Mouse (Mus musculus): ENCODE measurements around the gene Plcb4. TPM values are rescaled to one million over a fixed set of nuclear protein-coding genes. Genes with fewer than 3 reads are reported as not detected.
A peak's percentile ranks its signal among the peaks of the same experiment; 100 is the strongest.

The Plcb4 gene
- total RNA-seq, 1 experiment, result 24.0 TPM

DNA sequence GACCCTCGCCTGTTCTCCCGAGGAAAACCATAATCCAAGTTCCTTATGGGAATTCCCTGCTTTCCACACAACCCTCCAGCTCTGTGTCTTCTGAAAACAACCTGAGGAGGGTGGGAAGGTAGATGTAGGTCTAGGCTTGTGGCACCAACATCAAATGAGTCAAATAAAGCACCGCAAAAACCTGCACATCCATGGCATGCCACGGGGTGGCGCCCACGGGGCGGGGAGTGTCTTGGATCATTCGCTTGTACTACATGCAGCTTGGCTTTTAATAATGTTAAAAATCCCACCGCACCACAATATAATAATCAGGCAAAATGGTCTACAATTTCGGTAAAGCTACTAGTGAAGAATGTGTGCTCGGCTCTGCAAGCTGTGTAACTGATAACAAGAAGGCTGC lies 334.5 kb downstream of the Plcb4 start:
- DNase-seq (ENCODE audit: low read depth, low spot score), result peak; percentile 12

DNA sequence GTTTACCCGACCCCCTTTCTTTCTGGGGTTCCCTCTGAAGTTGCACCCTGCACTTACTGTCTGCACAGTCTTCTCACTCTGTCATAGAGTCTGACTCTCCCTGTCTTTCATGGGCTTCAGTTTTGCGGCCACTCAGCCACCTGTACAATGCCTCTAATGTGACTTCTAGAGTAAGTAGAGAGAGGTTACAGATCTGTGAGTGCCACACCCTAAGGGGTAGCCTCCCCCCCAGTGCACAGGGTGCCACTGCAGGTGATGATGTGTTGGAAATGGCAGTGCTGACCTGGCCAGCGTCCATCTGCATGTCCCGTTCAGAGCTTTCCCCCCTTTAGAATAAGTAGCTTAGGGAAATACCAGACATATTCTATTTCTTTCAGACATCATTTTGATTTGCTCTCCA lies 336.4 kb downstream of the Plcb4 start:
- no peak for DNase-seq (ENCODE audit: low read depth, low spot score)
- Histone ChIP-seq H3K4me3 (ENCODE audit: insufficient read depth in 1 of 2, low read depth in 1 of 2, low read length in 2 of 2, poor library complexity in 1 of 2, severe bottlenecking in 1 of 2) (no peak overlapping the region), H3K9me3 (ENCODE audit: control insufficient read depth, insufficient read depth, low read depth, low read length) (no peaks in the 10 kb centered on the region), H3K27ac (ENCODE audit: insufficient read depth, low read depth, low read length, poor library complexity, severe bottlenecking) (no peak overlapping the region), H3K36me3 (ENCODE audit: control insufficient read depth, insufficient read depth, low read length, poor library complexity, severe bottlenecking) (peaks cover 2% of the 10 kb centered on the region; the same call in 1 of the 2 replicates), H3K4me1 (ENCODE audit: control insufficient read depth in 2 of 2, insufficient read depth in 2 of 2, low read length in 2 of 2, poor library complexity in 1 of 2) (no peaks in the 10 kb centered on the region), H3K9ac (ENCODE audit: insufficient read depth, low read depth, low read length, poor library complexity, severe bottlenecking) (no peak overlapping the region)
- TF ChIP-seq CHD2 (IDR thresholded peaks at IDR 0.05; ENCODE audit: low read depth, low read length) (no peak), ZNF384 (IDR thresholded peaks at IDR 0.05; ENCODE audit: low read depth, low read length) (no peak), MAFK (IDR thresholded peaks at IDR 0.05; ENCODE audit: insufficient read depth, low read depth, low read length) (no peak), HCFC1 (IDR thresholded peaks at IDR 0.05; ENCODE audit: borderline replicate concordance, insufficient read depth, low read length) (no peak), ZC3H11A (IDR thresholded peaks at IDR 0.05; ENCODE audit: borderline replicate concordance, low read depth, low read length) (no peak)
- in situ Hi-C loops (cut with MboI; ENCODE audit: low sequenced_read_pairs in 2 of 2, unreplicated experiment in 2 of 2), result no loop called here

More for the DNA sequence above, 334.5 kb downstream of the Plcb4 start:
- in situ Hi-C loops (cut with MboI; ENCODE audit: low sequenced_read_pairs in 2 of 2, unreplicated experiment in 2 of 2), result no loop called here
- Histone ChIP-seq H3K4me1 (ENCODE audit: control insufficient read depth in 2 of 2, insufficient read depth in 2 of 2, low read length in 2 of 2, poor library complexity in 1 of 2) (no peaks in the 10 kb centered on the region), H3K9ac (ENCODE audit: insufficient read depth, low read depth, low read length, poor library complexity, severe bottlenecking) (no peak overlapping the region), H3K27ac (ENCODE audit: insufficient read depth, low read depth, low read length, poor library complexity, severe bottlenecking) (no peak overlapping the region), H3K36me3 (ENCODE audit: control insufficient read depth, insufficient read depth, low read length, poor library complexity, severe bottlenecking) (peaks cover 2% of the 10 kb centered on the region; the same call in 1 of the 2 replicates), H3K9me3 (ENCODE audit: control insufficient read depth, insufficient read depth, low read depth, low read length) (no peaks in the 10 kb centered on the region), H3K4me3 (ENCODE audit: insufficient read depth in 1 of 2, low read depth in 1 of 2, low read length in 2 of 2, poor library complexity in 1 of 2, severe bottlenecking in 1 of 2) (no peak overlapping the region)
- TF ChIP-seq ZNF384 (IDR thresholded peaks at IDR 0.05; ENCODE audit: low read depth, low read length) (no peak), MAFK (IDR thresholded peaks at IDR 0.05; ENCODE audit: insufficient read depth, low read depth, low read length) (no peak), HCFC1 (IDR thresholded peaks at IDR 0.05; ENCODE audit: borderline replicate concordance, insufficient read depth, low read length) (no peak), ZC3H11A (IDR thresholded peaks at IDR 0.05; ENCODE audit: borderline replicate concordance, low read depth, low read length) (0 out of 2 replicates have a peak, but pooled peaks have one; percentile 59)

DNA sequence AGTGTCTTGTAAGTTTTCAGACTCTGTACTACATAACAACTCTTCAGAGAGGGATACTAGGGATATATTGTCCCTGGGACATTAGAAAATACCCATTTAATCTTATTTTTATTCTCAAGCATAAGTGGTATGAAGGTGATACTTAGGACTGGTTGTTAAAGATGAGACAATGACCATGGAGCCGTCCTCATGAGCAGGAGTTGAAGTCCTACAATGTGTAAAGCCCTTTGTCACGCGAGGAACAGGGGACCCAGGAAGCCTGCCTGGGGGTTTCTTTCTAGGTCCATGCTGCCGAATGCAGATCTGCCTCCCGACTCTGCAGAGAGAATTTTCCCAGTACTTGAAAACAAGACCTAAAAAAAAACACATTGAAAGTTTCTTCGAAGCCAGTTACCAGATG lies 338.1 kb downstream of the Plcb4 start:
- no peaks in the 10 kb centered on the region for H3K9me3 ChIP-seq (ENCODE audit: control insufficient read depth, insufficient read depth, low read depth, low read length)
- DNase-seq (ENCODE audit: low read depth, low spot score), result no peak
- no peaks in the 10 kb centered on the region for H3K4me1 ChIP-seq (ENCODE audit: control insufficient read depth in 2 of 2, insufficient read depth in 2 of 2, low read length in 2 of 2, poor library complexity in 1 of 2)
- in situ Hi-C loops (cut with MboI; ENCODE audit: low sequenced_read_pairs in 2 of 2, unreplicated experiment in 2 of 2), result no loop called here
- no peak overlapping the region for H3K9ac ChIP-seq (ENCODE audit: insufficient read depth, low read depth, low read length, poor library complexity, severe bottlenecking)
- H3K4me3 ChIP-seq (ENCODE audit: insufficient read depth in 1 of 2, low read depth in 1 of 2, low read length in 2 of 2, poor library complexity in 1 of 2, severe bottlenecking in 1 of 2), result no peak overlapping the region
- H3K27ac ChIP-seq (ENCODE audit: insufficient read depth, low read depth, low read length, poor library complexity, severe bottlenecking), result no peak overlapping the region
- TF ChIP-seq MAFK (IDR thresholded peaks at IDR 0.05; ENCODE audit: insufficient read depth, low read depth, low read length), result no peak
- TF ChIP-seq CHD2 (IDR thresholded peaks at IDR 0.05; ENCODE audit: low read depth, low read length), result no peak
- TF ChIP-seq ZC3H11A (IDR thresholded peaks at IDR 0.05; ENCODE audit: borderline replicate concordance, low read depth, low read length), result no peak
- no peak for TF ChIP-seq ZNF384 (IDR thresholded peaks at IDR 0.05; ENCODE audit: low read depth, low read length)
- TF ChIP-seq HCFC1 (IDR thresholded peaks at IDR 0.05; ENCODE audit: borderline replicate concordance, insufficient read depth, low read length), result no peak
- no peaks in the 10 kb centered on the region for H3K36me3 ChIP-seq (ENCODE audit: control insufficient read depth, insufficient read depth, low read length, poor library complexity, severe bottlenecking)

DNA sequence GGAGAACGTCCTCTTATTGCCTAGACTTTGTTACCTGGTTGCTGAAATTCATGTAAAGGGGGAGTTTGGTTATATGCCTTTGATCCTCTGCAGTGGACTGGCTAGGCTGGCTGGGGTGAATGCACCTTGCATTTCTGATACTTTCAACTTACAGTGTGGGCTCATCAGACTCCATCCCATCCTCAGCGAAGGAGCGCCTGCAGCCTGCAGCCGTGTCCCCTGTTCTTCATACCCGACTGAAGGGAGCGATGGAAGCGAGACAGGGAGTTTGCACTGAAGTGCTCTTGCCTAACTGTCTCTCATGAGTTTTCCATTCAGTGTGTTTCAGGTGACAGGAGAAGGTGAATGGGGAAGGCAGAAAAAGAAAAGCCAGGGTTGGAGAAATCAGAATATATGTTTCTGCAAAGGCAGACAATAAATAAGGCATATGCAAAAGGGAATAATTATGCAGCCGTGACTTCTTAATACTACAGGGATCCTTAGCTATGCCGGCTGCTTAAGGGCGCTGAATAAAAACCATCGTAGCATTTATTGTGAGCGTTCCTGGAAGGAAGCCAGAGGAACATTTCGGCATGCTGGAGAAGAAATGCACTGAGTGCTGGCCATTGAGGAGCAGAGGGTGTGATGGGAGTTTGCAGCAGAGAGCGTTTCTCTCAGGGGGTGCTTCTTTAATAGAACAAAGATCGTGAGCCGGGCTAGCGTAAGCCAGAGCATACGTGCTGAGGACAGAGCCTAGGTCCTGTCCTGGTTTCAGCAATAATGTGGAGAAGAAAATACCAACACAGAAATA lies 338.7 kb downstream of the Plcb4 start:
- H3K4me3 ChIP-seq (ENCODE audit: insufficient read depth in 1 of 2, low read depth in 1 of 2, low read length in 2 of 2, poor library complexity in 1 of 2, severe bottlenecking in 1 of 2), result no peak overlapping the region
- no peaks in the 10 kb centered on the region for H3K36me3 ChIP-seq (ENCODE audit: control insufficient read depth, insufficient read depth, low read length, poor library complexity, severe bottlenecking)
- in situ Hi-C loops (cut with MboI; ENCODE audit: low sequenced_read_pairs in 2 of 2, unreplicated experiment in 2 of 2), result no loop called here
- no peak for DNase-seq (ENCODE audit: low read depth, low spot score)
- no peaks in the 10 kb centered on the region for H3K4me1 ChIP-seq (ENCODE audit: control insufficient read depth in 2 of 2, insufficient read depth in 2 of 2, low read length in 2 of 2, poor library complexity in 1 of 2)
- TF ChIP-seq MAFK (IDR thresholded peaks at IDR 0.05; ENCODE audit: insufficient read depth, low read depth, low read length), result no peak
- TF ChIP-seq HCFC1 (IDR thresholded peaks at IDR 0.05; ENCODE audit: borderline replicate concordance, insufficient read depth, low read length), result no peak
- no peak for TF ChIP-seq ZC3H11A (IDR thresholded peaks at IDR 0.05; ENCODE audit: borderline replicate concordance, low read depth, low read length)
- TF ChIP-seq ZNF384 (IDR thresholded peaks at IDR 0.05; ENCODE audit: low read depth, low read length), result no peak
- no peak for TF ChIP-seq CHD2 (IDR thresholded peaks at IDR 0.05; ENCODE audit: low read depth, low read length)
- no peak overlapping the region for H3K9ac ChIP-seq (ENCODE audit: insufficient read depth, low read depth, low read length, poor library complexity, severe bottlenecking)
- no peaks in the 10 kb centered on the region for H3K9me3 ChIP-seq (ENCODE audit: control insufficient read depth, insufficient read depth, low read depth, low read length)
- H3K27ac ChIP-seq (ENCODE audit: insufficient read depth, low read depth, low read length, poor library complexity, severe bottlenecking), result no peak overlapping the region
